Mouse (Mus musculus): ENCODE data around the gene Snd1. TPM values are rescaled to one million over a fixed set of nuclear protein-coding genes. Genes with fewer than 3 reads are reported as not detected.
"Not testable (repeated sequence)": the region's sequence is repeated elsewhere in the genome, so short reads cannot be mapped to it uniquely, and the experiment has no call there.

The Snd1 gene
- total and polyA plus RNA-seq, 3 experiments, result 97.4 to 153 (median 109) TPM

GRCm38 (mm10) chr6:28507759-28508158 lies 32.8 kb downstream of the Snd1 start:
- TF ChIP-seq GATA2 (IDR thresholded peaks at IDR 0.05; ENCODE audit: borderline replicate concordance, low read depth, low read length) (no peak), CTCF (IDR thresholded peaks at IDR 0.05; ENCODE audit: low read depth, low read length) (no peak), TAL1 (conservative IDR thresholded peaks at IDR 0.05; ENCODE audit: low read depth, low read length) (no peak), GATA1 (IDR thresholded peaks at IDR 0.05; ENCODE audit: borderline replicate concordance, low read length) (no peak), POLR2AphosphoS5 (IDR thresholded peaks at IDR 0.05; ENCODE audit: insufficient replicate concordance, low read depth, low read length) (no peak)
- Histone ChIP-seq H3K36me3 (replicated peaks) (peaks cover 69% of the 10 kb centered on the region), H3K4me3 (ENCODE audit: low read depth, low read length) (no peak overlapping the region), H3K27me3 (ENCODE audit: insufficient read depth, low read length) (no peaks in the 10 kb centered on the region), H3K9me3 (replicated peaks) (no peaks in the 10 kb centered on the region), H3K4me1 (ENCODE audit: insufficient read depth, low read depth, low read length) (peaks cover 10% of the 10 kb centered on the region; the same call in 1 of the 2 replicates)
- ATAC-seq (ENCODE audit: extremely low read depth, insufficient number of reproducible peaks, low FRiP score, poor library complexity, severe bottlenecking) (no peak), DNase-seq (ENCODE audit: low spot score) (no peak)

- H3K9me3 ChIP-seq (replicated peaks), result no peaks in the 10 kb centered on the region
- H3K4me1 ChIP-seq (ENCODE audit: insufficient read depth, low read depth, low read length), result peaks cover 4% of the 10 kb centered on the region; the same call in 1 of the 2 replicates
- H3K4me3 ChIP-seq (ENCODE audit: low read depth, low read length), result no peak overlapping the region
- no peak for ATAC-seq (ENCODE audit: extremely low read depth, insufficient number of reproducible peaks, low FRiP score, poor library complexity, severe bottlenecking)
- no peaks in the 10 kb centered on the region for H3K27me3 ChIP-seq (ENCODE audit: insufficient read depth, low read length)
- DNase-seq (ENCODE audit: low spot score), result no peak
- no peak for TF ChIP-seq CTCF (IDR thresholded peaks at IDR 0.05; ENCODE audit: low read depth, low read length)
- no peak for TF ChIP-seq TAL1 (conservative IDR thresholded peaks at IDR 0.05; ENCODE audit: low read depth, low read length)
- TF ChIP-seq POLR2AphosphoS5 (IDR thresholded peaks at IDR 0.05; ENCODE audit: insufficient replicate concordance, low read depth, low read length), result no peak
- no peak for TF ChIP-seq GATA1 (IDR thresholded peaks at IDR 0.05; ENCODE audit: borderline replicate concordance, low read length)
- TF ChIP-seq GATA2 (IDR thresholded peaks at IDR 0.05; ENCODE audit: borderline replicate concordance, low read depth, low read length), result no peak
- peaks cover 85% of the 10 kb centered on the region for H3K36me3 ChIP-seq (replicated peaks)
Measured at GRCm38 (mm10) chr6:28514195-28514594, 39.3 kb downstream of the Snd1 start.

GRCm38 (mm10) chr6:28514830-28515350 lies 40.0 kb downstream of the Snd1 start:
- Histone ChIP-seq H3K4me1 (ENCODE audit: insufficient read depth, low read depth, low read length) (peaks cover 4% of the 10 kb centered on the region; the same call in 1 of the 2 replicates), H3K9me3 (replicated peaks) (no peaks in the 10 kb centered on the region), H3K4me3 (ENCODE audit: low read depth, low read length) (no peak overlapping the region), H3K36me3 (replicated peaks) (peaks cover 91% of the 10 kb centered on the region), H3K27me3 (ENCODE audit: insufficient read depth, low read length) (no peaks in the 10 kb centered on the region)
- TF ChIP-seq GATA1 (IDR thresholded peaks at IDR 0.05; ENCODE audit: borderline replicate concordance, low read length) (no peak), CTCF (IDR thresholded peaks at IDR 0.05; ENCODE audit: low read depth, low read length) (no peak), POLR2AphosphoS5 (IDR thresholded peaks at IDR 0.05; ENCODE audit: insufficient replicate concordance, low read depth, low read length) (no peak), GATA2 (IDR thresholded peaks at IDR 0.05; ENCODE audit: borderline replicate concordance, low read depth, low read length) (no peak), TAL1 (conservative IDR thresholded peaks at IDR 0.05; ENCODE audit: low read depth, low read length) (no peak)
- no peak for DNase-seq (ENCODE audit: low spot score)
- ATAC-seq (ENCODE audit: extremely low read depth, insufficient number of reproducible peaks, low FRiP score, poor library complexity, severe bottlenecking), result no peak

GRCm38 (mm10) chr6:28516618-28517017 lies 41.7 kb downstream of the Snd1 start:
- Histone ChIP-seq H3K27me3 (ENCODE audit: insufficient read depth, low read length) (no peaks in the 10 kb centered on the region), H3K4me3 (ENCODE audit: low read depth, low read length) (no peak overlapping the region), H3K9me3 (replicated peaks) (no peaks in the 10 kb centered on the region), H3K4me1 (ENCODE audit: insufficient read depth, low read depth, low read length) (peaks cover 8% of the 10 kb centered on the region), H3K36me3 (replicated peaks) (peaks cover 93% of the 10 kb centered on the region)
- no peak for TF ChIP-seq GATA1 (IDR thresholded peaks at IDR 0.05; ENCODE audit: borderline replicate concordance, low read length)
- TF ChIP-seq GATA2 (IDR thresholded peaks at IDR 0.05; ENCODE audit: borderline replicate concordance, low read depth, low read length), result no peak
- no peak for TF ChIP-seq TAL1 (conservative IDR thresholded peaks at IDR 0.05; ENCODE audit: low read depth, low read length)
- TF ChIP-seq POLR2AphosphoS5 (IDR thresholded peaks at IDR 0.05; ENCODE audit: insufficient replicate concordance, low read depth, low read length), result no peak
- no peak for TF ChIP-seq CTCF (IDR thresholded peaks at IDR 0.05; ENCODE audit: low read depth, low read length)
- ATAC-seq (ENCODE audit: extremely low read depth, insufficient number of reproducible peaks, low FRiP score, poor library complexity, severe bottlenecking) (no peak), DNase-seq (ENCODE audit: low spot score) (no peak)

GRCm38 (mm10) chr6:28517050-28517449 lies 42.1 kb downstream of the Snd1 start:
- peaks cover 8% of the 10 kb centered on the region for H3K4me1 ChIP-seq (ENCODE audit: insufficient read depth, low read depth, low read length)
- no peaks in the 10 kb centered on the region for H3K9me3 ChIP-seq (replicated peaks)
- no peak for ATAC-seq (ENCODE audit: extremely low read depth, insufficient number of reproducible peaks, low FRiP score, poor library complexity, severe bottlenecking)
- TF ChIP-seq GATA1 (IDR thresholded peaks at IDR 0.05; ENCODE audit: borderline replicate concordance, low read length) (no peak), GATA2 (IDR thresholded peaks at IDR 0.05; ENCODE audit: borderline replicate concordance, low read depth, low read length) (no peak), POLR2AphosphoS5 (IDR thresholded peaks at IDR 0.05; ENCODE audit: insufficient replicate concordance, low read depth, low read length) (no peak), TAL1 (conservative IDR thresholded peaks at IDR 0.05; ENCODE audit: low read depth, low read length) (no peak), CTCF (IDR thresholded peaks at IDR 0.05; ENCODE audit: low read depth, low read length) (no peak)
- peaks cover 92% of the 10 kb centered on the region for H3K36me3 ChIP-seq (replicated peaks)
- H3K4me3 ChIP-seq (ENCODE audit: low read depth, low read length), result no peak overlapping the region
- no peak for DNase-seq (ENCODE audit: low spot score)
- no peaks in the 10 kb centered on the region for H3K27me3 ChIP-seq (ENCODE audit: insufficient read depth, low read length)

GRCm38 (mm10) chr6:28519426-28519825 lies 44.5 kb downstream of the Snd1 start:
- DNase-seq (ENCODE audit: low spot score), result no peak
- TF ChIP-seq GATA1 (IDR thresholded peaks at IDR 0.05; ENCODE audit: borderline replicate concordance, low read length) (no peak), GATA2 (IDR thresholded peaks at IDR 0.05; ENCODE audit: borderline replicate concordance, low read depth, low read length) (no peak), CTCF (IDR thresholded peaks at IDR 0.05; ENCODE audit: low read depth, low read length) (no peak), POLR2AphosphoS5 (IDR thresholded peaks at IDR 0.05; ENCODE audit: insufficient replicate concordance, low read depth, low read length) (no peak), TAL1 (conservative IDR thresholded peaks at IDR 0.05; ENCODE audit: low read depth, low read length) (no peak)
- H3K36me3 ChIP-seq (replicated peaks), result peaks cover 93% of the 10 kb centered on the region
- no peaks in the 10 kb centered on the region for H3K9me3 ChIP-seq (replicated peaks)
- H3K4me3 ChIP-seq (ENCODE audit: low read depth, low read length), result no peak overlapping the region
- peaks cover 8% of the 10 kb centered on the region for H3K4me1 ChIP-seq (ENCODE audit: insufficient read depth, low read depth, low read length)
- no peaks in the 10 kb centered on the region for H3K27me3 ChIP-seq (ENCODE audit: insufficient read depth, low read length)
- ATAC-seq (ENCODE audit: extremely low read depth, insufficient number of reproducible peaks, low FRiP score, poor library complexity, severe bottlenecking), result no peak

- H3K9me3 ChIP-seq (replicated peaks); H3K4me1 ChIP-seq (ENCODE audit: insufficient read depth, low read depth, low read length); DNase-seq (ENCODE audit: low spot score); H3K27me3 ChIP-seq (ENCODE audit: insufficient read depth, low read length); H3K4me3 ChIP-seq (ENCODE audit: low read depth, low read length): not testable (repeated sequence)
- ATAC-seq (ENCODE audit: extremely low read depth, insufficient number of reproducible peaks, low FRiP score, poor library complexity, severe bottlenecking), result 0 out of 2 replicates have a peak, but pooled peaks have one; percentile 22
- H3K36me3 ChIP-seq (replicated peaks), result peaks cover 95% of the 10 kb centered on the region
Measured at GRCm38 (mm10) chr6:28520787-28521186, 45.8 kb downstream of the Snd1 start.

Measured in G1E (cell line).